Mouse (Mus musculus): ENCODE measurements at regions not wholly inside any gene's neighbourhood (a gene's known extent, or its start where the extent isn't known, plus 50 kb on each side); places are given as distances from the start of the nearest gene placed in this dataset.
A peak's percentile ranks its signal among the peaks of the same experiment; 100 is the strongest.

- no peak for DNase-seq (ENCODE audit: inconsistent ontology term)
Measured at GRCm38 (mm10) chr13:114523116-114523515, 64.4 kb upstream of the Fst start.

DNA sequence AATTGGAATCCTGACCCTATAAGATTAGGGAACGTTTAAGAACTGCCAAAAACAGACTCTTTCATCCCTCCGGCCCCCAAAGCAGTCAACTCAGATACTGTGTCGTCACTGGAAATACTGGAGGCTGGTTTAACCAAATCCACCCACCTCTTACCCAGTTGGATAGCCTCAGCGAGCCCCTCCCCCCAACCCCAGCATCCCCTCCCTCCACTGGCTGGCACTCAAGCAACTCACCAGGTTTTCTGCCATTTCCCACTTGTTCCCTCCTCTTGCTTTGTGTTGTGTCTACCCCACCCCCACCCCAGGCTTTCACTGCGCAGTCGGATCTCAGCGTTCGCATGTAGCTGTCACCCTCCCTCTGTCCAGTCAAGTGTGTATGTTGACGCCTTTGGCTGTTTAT is 68.1 kb upstream of the Fst start:
- DNase-seq (ENCODE audit: inconsistent ontology term): no peak

DNA sequence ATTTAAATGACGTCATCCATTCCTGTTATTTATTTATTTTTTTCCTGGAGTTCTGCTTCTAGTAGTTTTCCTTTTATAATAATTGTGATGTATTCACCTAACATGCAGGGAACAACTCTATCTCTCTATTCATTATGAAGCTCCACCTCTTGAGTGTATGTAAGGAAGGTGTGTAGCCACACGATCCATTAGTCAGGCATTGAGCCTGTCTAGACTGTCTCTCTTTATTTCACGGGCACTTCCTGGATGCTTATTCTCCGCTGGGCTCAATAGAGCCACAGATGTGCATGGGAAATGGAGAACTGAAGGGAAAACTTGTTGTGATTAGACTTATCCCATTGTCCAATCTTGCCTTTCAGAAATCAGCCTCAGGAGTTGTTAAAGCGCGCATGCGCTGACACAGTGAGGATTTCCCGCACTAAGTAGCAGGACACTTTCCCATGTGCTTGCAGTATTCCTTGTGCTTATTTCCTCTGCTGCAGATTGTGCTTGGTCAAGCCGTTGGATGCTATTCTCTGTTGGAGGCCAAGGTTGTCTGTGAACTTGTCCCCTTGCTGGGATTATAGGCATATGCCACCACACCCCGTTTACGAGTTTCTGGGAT is 71.5 kb upstream of the Fst start:
- DNase-seq (ENCODE audit: inconsistent ontology term): no peak

- no peak for DNase-seq (ENCODE audit: inconsistent ontology term)
Measured at GRCm38 (mm10) chr13:114531780-114532179, 73.0 kb upstream of the Fst start.

GRCm38 (mm10) chr13:114532393-114533097 is 73.8 kb upstream of the Fst start:
- no peak for DNase-seq (ENCODE audit: inconsistent ontology term)

DNA sequence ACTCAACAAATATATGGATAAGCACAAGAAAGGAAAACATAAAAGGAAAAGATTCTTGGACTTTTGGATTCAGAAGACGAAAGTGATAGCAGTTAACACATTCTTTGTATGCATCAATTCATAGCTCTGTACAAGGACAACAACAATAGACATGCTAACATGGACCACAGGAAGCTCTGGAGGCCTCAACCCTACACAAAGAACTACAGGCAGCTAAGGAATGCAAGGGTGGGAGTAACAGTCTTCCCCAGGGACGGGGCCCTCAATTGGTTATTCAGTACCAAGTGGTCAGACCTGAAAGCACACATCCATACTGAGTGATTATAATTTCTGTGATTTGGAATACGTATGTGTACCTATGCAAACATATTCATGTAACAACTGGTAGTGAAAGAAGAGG is 75.8 kb upstream of the Fst start:
- peak; percentile 54 for DNase-seq (ENCODE audit: inconsistent ontology term)

GRCm38 (mm10) chr13:114535721-114536120 is 77.0 kb upstream of the Fst start:
- DNase-seq (ENCODE audit: inconsistent ontology term): no peak

GRCm38 (mm10) chr13:114571731-114572130 is 113.0 kb upstream of the Fst start:
- no peak for DNase-seq (ENCODE audit: inconsistent ontology term)

- DNase-seq (ENCODE audit: inconsistent ontology term): peak; percentile 89
Measured at GRCm38 (mm10) chr13:114584566-114584965, 125.8 kb upstream of the Fst start.

DNA sequence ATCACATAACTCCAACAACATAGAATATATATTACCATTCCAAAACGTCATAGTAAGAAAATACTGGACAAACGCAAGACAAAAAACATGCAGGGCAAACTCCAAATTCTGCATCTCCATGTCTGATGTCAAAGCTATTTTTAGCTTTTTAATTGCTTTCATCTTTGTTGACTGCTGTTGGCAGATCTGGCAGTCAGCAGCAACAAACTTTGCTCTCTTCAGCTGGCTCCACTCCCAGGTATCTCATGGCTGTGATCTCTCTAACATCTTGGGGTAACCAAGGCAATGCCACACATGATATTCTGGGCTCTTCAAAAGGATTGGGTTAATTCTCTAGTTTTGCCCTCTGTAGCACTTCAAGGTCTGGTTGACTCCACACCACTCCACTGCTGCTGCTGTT is 128.9 kb upstream of the Fst start:
- DNase-seq (ENCODE audit: inconsistent ontology term): no peak

- DNase-seq (ENCODE audit: inconsistent ontology term): no peak
Measured at GRCm38 (mm10) chr13:114603341-114603740, 144.6 kb upstream of the Fst start.

- no peak for DNase-seq (ENCODE audit: inconsistent ontology term)
Measured at GRCm38 (mm10) chr13:114604037-114604694, 145.4 kb upstream of the Fst start.

DNA sequence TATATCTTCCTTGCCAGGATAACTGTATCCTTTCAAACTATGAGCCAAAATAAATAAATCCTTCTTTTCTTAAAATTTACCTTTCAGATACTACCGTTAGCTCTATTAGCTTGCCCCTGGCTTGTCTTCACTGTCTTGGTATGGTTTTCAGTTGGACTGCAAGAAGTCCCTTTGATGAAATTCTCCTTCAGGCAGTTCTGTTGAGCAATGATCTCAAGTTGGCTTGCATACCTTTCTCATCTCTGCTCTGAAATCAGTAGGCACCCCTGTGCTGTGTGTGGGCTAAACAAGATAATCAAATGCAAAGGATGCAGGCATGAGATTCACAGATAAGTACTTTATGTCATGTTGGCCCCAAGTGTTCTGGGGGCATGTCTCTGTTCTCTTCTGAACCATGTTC is 155.2 kb upstream of the Fst start:
- no peak for DNase-seq (ENCODE audit: inconsistent ontology term)

- DNase-seq (ENCODE audit: inconsistent ontology term): peak; percentile 26
Measured at GRCm38 (mm10) chr13:114619416-114619815, 160.7 kb upstream of the Fst start.

DNA sequence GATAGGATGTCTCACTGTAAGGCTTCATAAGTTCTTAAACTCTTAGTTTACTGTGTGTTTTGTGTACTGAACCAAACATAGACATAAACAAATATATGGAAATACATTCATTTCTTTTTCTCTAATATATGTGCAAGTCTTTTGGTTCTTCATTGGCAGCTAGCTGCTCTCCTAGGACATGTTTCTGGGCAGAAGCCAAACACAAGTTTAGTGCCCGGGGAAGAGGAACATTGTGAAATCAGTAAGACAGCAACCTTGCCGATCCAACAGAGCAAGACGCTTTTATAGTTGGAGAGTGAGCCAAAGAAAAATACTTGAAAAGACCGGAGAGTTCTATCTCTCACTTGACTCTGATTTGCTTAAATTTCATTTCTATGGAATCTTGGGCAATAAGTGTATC is 178.0 kb upstream of the Fst start:
- DNase-seq (ENCODE audit: inconsistent ontology term): no peak

DNA sequence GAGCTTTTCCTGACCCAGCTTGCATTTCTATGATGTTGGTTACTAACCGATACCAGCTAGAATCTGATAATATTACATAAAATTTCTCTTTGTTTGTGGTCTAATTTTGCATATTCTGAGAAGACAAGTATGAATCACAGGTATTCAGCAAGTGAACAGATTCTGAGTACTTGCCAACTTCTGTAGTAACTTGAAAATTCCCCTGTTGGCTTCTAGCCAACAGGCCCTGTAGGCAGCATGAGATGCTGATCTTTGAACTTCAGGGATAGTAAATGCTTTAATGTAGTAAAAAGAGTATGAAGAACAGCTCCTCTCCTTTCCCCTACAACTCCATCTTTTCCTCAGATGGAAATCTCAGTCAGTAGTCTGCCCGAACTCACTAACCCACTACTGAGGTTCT is 178.5 kb upstream of the Mocs2 start:
- peak; percentile 56 for DNase-seq (ENCODE audit: inconsistent ontology term)

DNA sequence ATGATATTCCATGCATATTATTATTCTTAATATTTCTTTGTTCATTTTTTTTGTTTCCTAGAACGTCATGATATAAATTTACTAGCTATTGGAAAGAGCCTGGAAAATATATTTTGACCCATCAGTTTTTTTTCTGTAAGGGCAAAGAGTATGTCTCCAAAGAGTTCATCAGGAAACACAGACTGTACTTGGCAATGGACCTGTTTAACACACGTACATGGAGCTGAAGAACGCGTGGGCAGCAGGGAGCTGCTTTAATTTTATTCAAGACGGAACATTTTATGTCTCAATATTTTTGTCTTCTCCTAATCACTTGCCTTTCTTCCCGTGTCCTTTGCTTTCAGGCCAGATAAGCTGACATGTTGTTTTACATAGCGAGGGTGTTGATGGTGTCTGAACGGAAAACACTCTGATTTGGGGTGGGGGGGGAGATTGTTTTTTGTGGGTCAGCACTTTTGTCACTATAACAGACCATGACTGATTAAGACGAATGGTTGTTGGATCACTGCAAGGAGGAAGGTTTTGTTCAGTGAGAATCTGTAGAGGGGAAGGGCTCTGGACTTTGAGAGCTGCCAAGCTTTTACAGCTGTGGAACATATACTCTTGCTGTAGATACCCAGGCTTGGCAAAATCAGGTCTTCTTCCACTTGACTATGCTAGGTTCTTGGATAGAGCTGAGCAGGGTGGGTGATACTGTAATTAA is 176.2 kb upstream of the Mocs2 start:
- DNase-seq (ENCODE audit: inconsistent ontology term): no peak

DNA sequence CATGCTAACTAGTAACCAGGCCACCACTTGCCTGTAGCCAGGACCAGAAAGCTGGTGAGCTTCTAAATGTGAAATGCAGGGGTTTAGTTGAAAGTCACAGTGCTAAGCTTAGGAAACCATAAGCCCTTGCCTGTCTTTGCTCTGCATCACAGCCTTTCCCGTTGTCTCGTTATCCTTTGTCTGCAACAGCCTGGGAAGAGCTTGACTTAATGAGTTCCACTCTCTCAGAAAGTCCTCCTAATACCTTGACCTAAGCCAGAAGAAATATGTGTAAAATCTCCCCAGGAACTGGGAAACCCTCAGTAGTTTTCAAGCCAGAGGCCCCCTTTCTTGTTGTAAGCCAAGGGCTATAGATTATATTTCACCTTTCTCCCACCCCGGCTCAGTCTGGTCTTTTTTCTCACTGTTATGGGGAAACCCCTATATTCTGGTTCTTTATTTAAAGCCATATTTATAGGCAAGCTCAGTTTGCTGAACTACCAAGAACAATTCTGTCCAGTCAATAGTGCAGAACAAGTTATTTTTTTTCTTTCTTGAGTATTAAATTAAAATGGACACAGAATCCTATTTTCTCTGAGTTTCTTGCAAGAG is 175.0 kb upstream of the Mocs2 start:
- no peak for DNase-seq (ENCODE audit: inconsistent ontology term)

DNA sequence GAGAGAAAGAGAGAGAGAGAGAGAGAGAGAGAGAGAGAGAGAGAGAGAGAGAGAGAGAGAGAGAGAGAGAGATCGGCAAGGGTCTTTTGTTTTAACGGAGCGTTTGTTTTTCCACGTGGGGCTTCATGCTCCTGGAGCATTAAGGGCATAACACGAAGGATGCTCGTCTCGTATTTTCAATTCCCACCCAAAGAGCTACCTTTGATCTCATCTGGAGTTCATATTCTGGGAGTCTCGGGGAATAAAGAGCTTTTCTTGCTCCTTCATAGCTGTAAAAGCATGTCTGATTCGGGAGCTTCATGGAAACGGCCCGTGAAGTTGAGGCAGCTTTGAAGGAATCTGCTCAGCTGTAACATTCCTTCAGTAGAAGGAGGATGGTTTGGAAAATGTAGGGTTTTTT is 174.5 kb upstream of the Mocs2 start:
- DNase-seq (ENCODE audit: inconsistent ontology term): no peak

DNA sequence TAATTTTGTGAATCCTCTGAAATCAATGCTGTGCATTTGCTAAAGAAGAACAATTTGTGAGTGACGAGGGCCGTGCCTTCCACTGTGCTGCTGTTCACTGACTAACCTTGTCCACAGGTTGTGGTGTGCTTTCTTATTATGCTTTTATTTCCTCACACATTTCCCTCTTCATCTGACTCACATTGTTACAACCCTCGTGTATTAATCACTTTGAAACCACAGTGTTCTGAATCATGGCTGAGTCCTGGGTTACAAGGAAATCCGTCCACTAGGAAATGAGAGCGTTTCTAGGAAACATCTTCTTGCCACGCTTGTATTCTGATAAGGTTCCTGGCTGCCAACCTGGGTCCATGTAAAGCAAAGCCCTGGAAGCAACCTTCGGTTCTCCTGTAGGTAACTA is 163.8 kb upstream of the Mocs2 start:
- DNase-seq (ENCODE audit: inconsistent ontology term): no peak

DNA sequence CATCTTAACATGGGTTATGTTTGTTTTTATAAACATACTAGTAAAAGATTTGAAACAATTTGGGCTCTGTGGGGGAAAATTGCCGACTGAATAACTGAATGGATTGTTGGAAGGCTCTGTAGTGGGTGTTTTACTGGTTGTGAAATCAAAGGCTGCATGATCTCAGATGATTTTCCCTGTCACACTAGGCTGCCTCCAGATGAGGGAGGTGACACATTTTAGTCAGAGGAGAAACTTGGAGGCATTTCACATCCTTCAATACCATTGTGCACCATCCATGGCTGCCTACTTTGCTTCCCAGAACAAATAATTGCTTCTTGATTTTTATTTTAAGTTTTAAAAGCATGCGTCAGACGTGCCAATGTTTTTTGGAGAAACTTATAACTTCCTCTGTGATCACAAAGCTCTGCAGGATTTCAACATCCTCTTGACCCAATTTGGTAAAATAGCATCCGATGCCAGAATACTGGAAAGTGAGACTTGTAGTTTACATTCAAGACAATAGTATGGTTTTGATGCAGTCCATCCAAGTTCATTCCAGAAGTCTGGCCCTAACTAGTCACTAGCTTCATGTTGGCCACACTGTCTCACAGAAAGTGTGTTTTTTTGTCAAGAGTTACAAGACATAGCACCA is 163.0 kb upstream of the Mocs2 start:
- DNase-seq (ENCODE audit: inconsistent ontology term): peak; percentile 32

DNA sequence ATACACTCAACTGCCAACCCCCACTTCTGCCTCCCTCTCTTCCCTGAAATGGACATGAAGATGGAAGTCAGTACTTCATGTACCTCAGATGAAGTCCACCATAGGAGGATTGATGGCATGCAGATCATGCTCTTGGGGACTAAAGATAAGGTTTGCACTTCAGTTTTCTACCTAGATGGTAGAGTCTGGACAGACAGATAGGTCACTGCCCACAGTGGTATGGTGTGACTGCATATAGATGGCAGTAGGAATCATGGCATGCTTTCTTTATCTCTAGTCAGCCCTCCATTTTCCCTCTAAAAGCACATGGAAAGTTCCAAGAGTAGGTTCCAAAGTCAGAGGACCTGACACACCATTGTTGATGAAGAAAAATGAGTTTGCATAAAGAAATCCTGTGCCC is 145.6 kb upstream of the Mocs2 start:
- DNase-seq (ENCODE audit: inconsistent ontology term): no peak
